Mouse (Mus musculus): ENCODE data around the gene Tmem63a.

- TF ChIP-seq POLR2A (IDR thresholded peaks at IDR 0.05; ENCODE audit: low read depth, low read length) (no peak), CTCF (IDR thresholded peaks at IDR 0.05; ENCODE audit: extremely low read depth, insufficient read depth, insufficient read length, insufficient replicate concordance) (no peak)
Observed at GRCm38 (mm10) chr1:180986701-180987100, 44.6 kb downstream of the Tmem63a start.
